Mouse (Mus musculus): ENCODE measurements around the gene Sertad2. TPM values are rescaled to one million over a fixed set of nuclear protein-coding genes. Genes with fewer than 3 reads are reported as not detected.

The Sertad2 gene
- total and polyA plus RNA-seq, 3 experiments = 5.9 to 13.1 (median 6.0) TPM

- H3K9ac ChIP-seq (ENCODE audit: insufficient read depth, low read depth) = no peak overlapping the region
- no peak overlapping the region for H3K4me2 ChIP-seq (ENCODE audit: insufficient read depth, low read depth, poor library complexity, severe bottlenecking)
- H3K4me3 ChIP-seq (replicated peaks in 1 of 3; ENCODE audit: low read depth in 2 of 3, low read length in 2 of 3, poor library complexity in 1 of 3) = no peak overlapping the region
- H3K27ac ChIP-seq (ENCODE audit: insufficient read depth, low read depth) = no peak overlapping the region
- H3K79me2 ChIP-seq (replicated peaks; ENCODE audit: control insufficient read depth, extremely low read depth, insufficient read depth, poor library complexity, severe bottlenecking) = no peaks in the 10 kb centered on the region
- no peaks in the 10 kb centered on the region for H3K9me3 ChIP-seq (replicated peaks; ENCODE audit: low read length)
- no peak for DNase-seq (ENCODE audit: extremely low read depth)
- H3K36me3 ChIP-seq (replicated peaks in 1 of 2; ENCODE audit: control insufficient read depth in 1 of 2, insufficient read depth in 1 of 2, low read length in 1 of 2) = no peaks in the 10 kb centered on the region
- H3K27me3 ChIP-seq (replicated peaks) = no peaks in the 10 kb centered on the region
- dilution Hi-C loops (cut with MboI; ENCODE audit: extremely low pct_ligation_motif_present, extremely low pct_unique_long_range_greater_than_20kb, low sequenced_read_pairs) (no loop called here), in situ Hi-C loops (cut with MboI; ENCODE audit: low pct_ligation_motif_present, low pct_unique_long_range_greater_than_20kb, low sequenced_read_pairs) (no loop called here)
- no peak for TF ChIP-seq ZMIZ1 (IDR thresholded peaks at IDR 0.05; ENCODE audit: low read depth, low read length)
- no peak for TF ChIP-seq JUN (IDR thresholded peaks at IDR 0.05; ENCODE audit: insufficient read depth, low read depth, low read length)
- no peak for TF ChIP-seq BHLHE40 (IDR thresholded peaks at IDR 0.05; ENCODE audit: low read depth, low read length)
- no peak for TF ChIP-seq RCOR1 (conservative IDR thresholded peaks at IDR 0.05; ENCODE audit: low read depth, low read length)
- no peak for TF ChIP-seq UBTF (IDR thresholded peaks at IDR 0.05; ENCODE audit: low read depth, low read length)
- no peak for TF ChIP-seq USF1 (IDR thresholded peaks at IDR 0.05; ENCODE audit: low read depth, low read length)
- peaks cover 8 to 24% of the 10 kb centered on the region in 2 experiments; a peak in 3 of 4 replicates for H3K4me1 ChIP-seq (ENCODE audit: control insufficient read depth in 1 of 2, insufficient read depth in 2 of 2)
These were observed 121.8 kb downstream of the Sertad2 start for GRCm38 (mm10) chr11:20664878-20665277.

GRCm38 (mm10) chr11:20671789-20672392 is 128.8 kb downstream of the Sertad2 start:
- TF ChIP-seq ETS1 (conservative IDR thresholded peaks at IDR 0.05; ENCODE audit: low read depth, low read length) = no peak
- TF ChIP-seq USF1 (IDR thresholded peaks at IDR 0.05; ENCODE audit: low read depth, low read length) = no peak
- TF ChIP-seq TBP (conservative IDR thresholded peaks at IDR 0.05; ENCODE audit: low read depth, low read length) = no peak
- no peak for TF ChIP-seq CHD1 (IDR thresholded peaks at IDR 0.05; ENCODE audit: low read depth, low read length)
- no peak for TF ChIP-seq EP300 (IDR thresholded peaks at IDR 0.05; ENCODE audit: low read length)
- TF ChIP-seq USF2 (conservative IDR thresholded peaks at IDR 0.05; ENCODE audit: low read depth, low read length) = no peak
- peak in 1 of 2 experiments; percentile 52; a peak in 2 of 4 replicates for TF ChIP-seq CTCF (conservative IDR thresholded peaks at IDR 0.05 in 1 of 2, IDR thresholded peaks at IDR 0.05 in 1 of 2; ENCODE audit: low read depth in 2 of 2, low read length in 2 of 2)
- no peak for TF ChIP-seq MYC (IDR thresholded peaks at IDR 0.05; ENCODE audit: low read depth, low read length)
- no peak for TF ChIP-seq MAX (IDR thresholded peaks at IDR 0.05; ENCODE audit: low read length)
- no peak for TF ChIP-seq MAFK (IDR thresholded peaks at IDR 0.05; ENCODE audit: insufficient replicate concordance, low read length)
- TF ChIP-seq ZMIZ1 (IDR thresholded peaks at IDR 0.05; ENCODE audit: low read depth, low read length) = no peak
- TF ChIP-seq SMC3 (IDR thresholded peaks at IDR 0.05; ENCODE audit: low read depth, low read length) = peak; percentile 28; the same call in 1 of the 2 replicates
- no peak for TF ChIP-seq PAX5 (IDR thresholded peaks at IDR 0.05; ENCODE audit: low read length)
- TF ChIP-seq JUN (IDR thresholded peaks at IDR 0.05; ENCODE audit: insufficient read depth, low read depth, low read length) = no peak
- no peak for TF ChIP-seq ZC3H11A (IDR thresholded peaks at IDR 0.05; ENCODE audit: low read depth, low read length)
- TF ChIP-seq ZNF384 (IDR thresholded peaks at IDR 0.05; ENCODE audit: low read depth, low read length) = no peak
- TF ChIP-seq ELF1 (IDR thresholded peaks at IDR 0.05; ENCODE audit: low read depth, low read length) = no peak
- peak; percentile 29 for TF ChIP-seq RAD21 (IDR thresholded peaks at IDR 0.05; ENCODE audit: low read depth, low read length)
- TF ChIP-seq UBTF (IDR thresholded peaks at IDR 0.05; ENCODE audit: low read depth, low read length) = no peak
- no peak for TF ChIP-seq TCF12 (IDR thresholded peaks at IDR 0.05; ENCODE audit: low read depth, low read length)
- TF ChIP-seq MEF2A (IDR thresholded peaks at IDR 0.05; ENCODE audit: borderline replicate concordance, low read depth, low read length) = no peak
- TF ChIP-seq NRF1 (IDR thresholded peaks at IDR 0.05; ENCODE audit: low read depth, low read length) = no peak
- no peak for TF ChIP-seq NELFE (IDR thresholded peaks at IDR 0.05; ENCODE audit: low read depth, low read length)
- TF ChIP-seq JUND (conservative IDR thresholded peaks at IDR 0.05; ENCODE audit: low read depth, low read length) = no peak
- no peak for TF ChIP-seq HCFC1 (IDR thresholded peaks at IDR 0.05; ENCODE audit: low read depth, low read length)
- TF ChIP-seq E2F4 (IDR thresholded peaks at IDR 0.05; ENCODE audit: insufficient replicate concordance, low read depth, low read length) = no peak
- TF ChIP-seq POLR2A (IDR thresholded peaks at IDR 0.05; ENCODE audit: low read depth, low read length) = no peak
- Histone ChIP-seq H3K27me3 (replicated peaks) (no peaks in the 10 kb centered on the region), H3K4me2 (ENCODE audit: insufficient read depth, low read depth, poor library complexity, severe bottlenecking) (no peak overlapping the region), H3K4me1 (ENCODE audit: control insufficient read depth in 1 of 2, insufficient read depth in 2 of 2) (peaks cover 2 to 21% of the 10 kb centered on the region in 2 experiments; a peak in 3 of 4 replicates), H3K9ac (ENCODE audit: insufficient read depth, low read depth) (no peak overlapping the region), H3K9me3 (replicated peaks; ENCODE audit: low read length) (no peaks in the 10 kb centered on the region), H3K79me2 (replicated peaks; ENCODE audit: control insufficient read depth, extremely low read depth, insufficient read depth, poor library complexity, severe bottlenecking) (no peaks in the 10 kb centered on the region), H3K27ac (ENCODE audit: insufficient read depth, low read depth) (no peak overlapping the region), H3K36me3 (replicated peaks in 1 of 2; ENCODE audit: control insufficient read depth in 1 of 2, insufficient read depth in 1 of 2, low read length in 1 of 2) (no peaks in the 10 kb centered on the region), H3K4me3 (replicated peaks in 1 of 3; ENCODE audit: low read depth in 2 of 3, low read length in 2 of 3, poor library complexity in 1 of 3) (no peak overlapping the region)
- dilution Hi-C loops (cut with MboI; ENCODE audit: extremely low pct_ligation_motif_present, extremely low pct_unique_long_range_greater_than_20kb, low sequenced_read_pairs) = no loop called here
- in situ Hi-C loops (cut with MboI; ENCODE audit: low pct_ligation_motif_present, low pct_unique_long_range_greater_than_20kb, low sequenced_read_pairs) = no loop called here
- DNase-seq (ENCODE audit: extremely low read depth) = no peak
